Mouse (Mus musculus): ENCODE results near the gene Pde4dip. TPM values are rescaled to one million over a fixed set of nuclear protein-coding genes. Genes with fewer than 3 reads are reported as not detected.

Pde4dip gene
- polyA plus RNA-seq, 1 experiment from 2014 or later: 20.1 TPM

DNA sequence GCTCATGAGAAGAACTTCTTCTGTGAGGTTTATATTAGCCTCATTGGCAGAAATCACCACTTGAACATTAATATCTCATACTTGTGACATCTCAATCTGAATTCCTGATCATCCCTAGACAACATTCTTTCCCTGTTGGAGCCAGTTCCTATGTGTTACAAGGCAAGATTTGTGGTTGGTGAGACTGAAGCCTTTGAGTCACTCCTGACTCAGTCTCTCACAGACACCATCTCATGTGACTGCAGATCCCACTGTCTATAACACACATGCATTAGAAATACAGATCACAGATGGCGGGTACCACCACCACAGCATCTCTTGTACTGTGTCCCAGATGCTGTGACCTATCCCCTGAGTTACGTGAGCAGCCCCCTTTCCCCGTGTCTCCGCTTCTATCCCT, 60.2 kb downstream of the Pde4dip start:
- H3K9me3 ChIP-seq (ENCODE audit: low read depth, low read length): no peaks in the 10 kb centered on the region
- peaks cover 7% of the 10 kb centered on the region; the same call in 1 of the 2 replicates for H3K27me3 ChIP-seq (ENCODE audit: insufficient read depth, low read length)
- H3K9ac ChIP-seq: no peak overlapping the region
- TF ChIP-seq CTCF (IDR thresholded peaks at IDR 0.05; ENCODE audit: low read depth): no peak
- no peaks in the 10 kb centered on the region for H3K4me1 ChIP-seq (ENCODE audit: insufficient read depth)
- 85% methylated on average over 4 of the region's 4 CpGs for WGBS
- no peaks in the 10 kb centered on the region for H3K36me3 ChIP-seq (ENCODE audit: insufficient read depth)
- H3K27ac ChIP-seq (ENCODE audit: low read depth): no peak overlapping the region
- DNase-seq (no peak), ATAC-seq (ENCODE audit: insufficient read depth) (no peak)
- H3K4me2 ChIP-seq: no peak overlapping the region
- H3K4me3 ChIP-seq (ENCODE audit: low read depth, low read length): no peak overlapping the region

DNA sequence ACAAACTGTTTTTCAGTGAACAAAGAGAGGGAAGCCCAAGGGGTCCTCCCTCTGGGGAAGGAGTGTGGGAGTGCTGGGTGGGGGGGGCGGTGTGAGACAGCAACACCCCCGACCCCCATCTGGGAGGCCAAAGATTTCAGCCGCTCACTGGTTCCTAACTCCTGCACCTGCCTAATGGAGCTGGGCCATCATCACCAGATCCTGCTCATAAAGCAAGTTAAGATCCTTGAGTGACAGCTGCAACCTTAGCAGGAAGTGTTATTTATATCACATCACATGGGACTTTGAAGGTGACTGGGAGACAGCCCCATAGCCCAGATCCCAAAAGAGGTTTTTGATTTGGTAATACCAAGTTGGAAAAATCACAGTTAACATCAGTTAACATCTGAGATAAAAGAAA, 63.3 kb downstream of the Pde4dip start:
- Histone ChIP-seq H3K27me3 (ENCODE audit: insufficient read depth, low read length) (peaks cover 10% of the 10 kb centered on the region; the same call in 1 of the 2 replicates), H3K4me1 (ENCODE audit: insufficient read depth) (no peaks in the 10 kb centered on the region), H3K4me3 (ENCODE audit: low read depth, low read length) (no peak overlapping the region), H3K9ac (no peak overlapping the region), H3K9me3 (ENCODE audit: low read depth, low read length) (no peaks in the 10 kb centered on the region), H3K4me2 (peak overlapping the region; percentile 84), H3K27ac (ENCODE audit: low read depth) (no peak overlapping the region), H3K36me3 (ENCODE audit: insufficient read depth) (no peaks in the 10 kb centered on the region)
- DNase-seq (no peak), ATAC-seq (ENCODE audit: insufficient read depth) (no peak)
- 17% methylated on average over 3 of the region's 3 CpGs for WGBS
- no peak for TF ChIP-seq CTCF (IDR thresholded peaks at IDR 0.05; ENCODE audit: low read depth)

DNA sequence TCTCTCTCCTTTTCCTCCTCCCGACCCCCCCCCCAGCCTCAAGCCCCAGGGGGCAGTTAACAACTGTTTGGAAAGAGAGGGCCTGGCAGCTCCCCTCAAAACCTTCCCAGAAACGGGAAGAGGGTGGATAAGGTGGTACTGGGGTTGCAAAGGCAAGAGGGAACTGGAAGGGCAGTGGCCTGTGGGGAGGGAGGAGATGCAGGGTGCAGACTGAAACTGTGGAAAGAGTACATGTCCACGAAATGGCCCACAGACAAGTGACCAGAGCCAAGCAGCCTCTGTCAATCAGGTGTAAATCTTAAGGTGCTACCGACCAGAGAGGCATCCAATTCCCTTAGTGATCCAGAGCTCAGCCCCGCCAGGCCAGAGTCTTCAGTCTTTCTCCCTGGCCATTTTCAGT, 63.8 kb downstream of the Pde4dip start:
- TF ChIP-seq CTCF (IDR thresholded peaks at IDR 0.05; ENCODE audit: low read depth): no peak
- Histone ChIP-seq H3K4me3 (ENCODE audit: low read depth, low read length) (peak overlapping the region; percentile 42), H3K4me2 (peak overlapping the region; percentile 84), H3K36me3 (ENCODE audit: insufficient read depth) (no peaks in the 10 kb centered on the region), H3K27ac (ENCODE audit: low read depth) (no peak overlapping the region), H3K4me1 (ENCODE audit: insufficient read depth) (no peaks in the 10 kb centered on the region), H3K9me3 (ENCODE audit: low read depth, low read length) (no peaks in the 10 kb centered on the region), H3K9ac (no peak overlapping the region), H3K27me3 (ENCODE audit: insufficient read depth, low read length) (peaks cover 10% of the 10 kb centered on the region; the same call in 1 of the 2 replicates)
- peak; percentile 42; the same call in 1 of the 2 replicates for ATAC-seq (ENCODE audit: insufficient read depth)
- DNase-seq: no peak
- WGBS: 10% methylated on average over 5 of the region's 5 CpGs

DNA sequence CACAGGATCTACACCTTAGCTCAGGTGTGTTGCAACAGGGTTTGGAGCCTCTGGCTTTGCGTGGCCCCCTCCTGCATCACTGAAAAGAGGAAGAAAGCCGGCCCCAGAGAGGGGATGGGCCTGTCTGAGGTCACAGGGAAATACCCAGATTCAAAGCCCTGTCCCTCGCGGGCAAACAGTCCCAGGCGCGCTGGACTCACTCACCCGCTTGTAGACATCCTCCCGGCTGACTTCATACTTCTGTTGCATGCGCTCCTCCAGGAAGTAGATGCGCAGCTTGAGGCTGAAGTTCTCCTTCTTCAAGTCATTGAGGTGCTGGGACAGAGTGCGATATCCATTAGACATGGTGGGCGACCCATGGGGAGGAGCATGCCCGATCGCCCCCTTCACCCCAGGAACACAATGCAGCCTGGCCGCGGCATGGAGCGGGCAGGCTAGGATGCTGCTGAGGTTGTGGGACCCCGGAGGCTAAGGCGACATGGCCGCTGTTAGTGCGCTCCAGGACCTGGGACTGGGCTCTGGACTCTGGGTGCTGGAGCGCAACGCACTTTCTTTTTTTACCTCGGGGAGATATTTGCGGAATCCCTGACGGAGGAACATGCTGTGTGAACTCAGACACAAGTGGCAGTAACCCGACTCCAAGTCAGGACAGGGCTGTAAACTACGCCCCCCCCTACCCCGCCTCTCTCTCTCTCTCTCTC, 64.3 kb downstream of the Pde4dip start:
- TF ChIP-seq CTCF (IDR thresholded peaks at IDR 0.05; ENCODE audit: low read depth): no peak
- Histone ChIP-seq H3K9me3 (ENCODE audit: low read depth, low read length) (no peaks in the 10 kb centered on the region), H3K27ac (ENCODE audit: low read depth) (no peak overlapping the region), H3K4me2 (peak overlapping the region; percentile 84), H3K36me3 (ENCODE audit: insufficient read depth) (no peaks in the 10 kb centered on the region), H3K9ac (peak overlapping the region; percentile 44), H3K27me3 (ENCODE audit: insufficient read depth, low read length) (peaks cover 10% of the 10 kb centered on the region; the same call in 1 of the 2 replicates), H3K4me3 (ENCODE audit: low read depth, low read length) (peak overlapping the region; percentile 42), H3K4me1 (ENCODE audit: insufficient read depth) (no peaks in the 10 kb centered on the region)
- WGBS: 2% methylated on average over 29 of the region's 29 CpGs
- ATAC-seq (ENCODE audit: insufficient read depth) (peak; percentile 79), DNase-seq (peak; percentile 59)

DNA sequence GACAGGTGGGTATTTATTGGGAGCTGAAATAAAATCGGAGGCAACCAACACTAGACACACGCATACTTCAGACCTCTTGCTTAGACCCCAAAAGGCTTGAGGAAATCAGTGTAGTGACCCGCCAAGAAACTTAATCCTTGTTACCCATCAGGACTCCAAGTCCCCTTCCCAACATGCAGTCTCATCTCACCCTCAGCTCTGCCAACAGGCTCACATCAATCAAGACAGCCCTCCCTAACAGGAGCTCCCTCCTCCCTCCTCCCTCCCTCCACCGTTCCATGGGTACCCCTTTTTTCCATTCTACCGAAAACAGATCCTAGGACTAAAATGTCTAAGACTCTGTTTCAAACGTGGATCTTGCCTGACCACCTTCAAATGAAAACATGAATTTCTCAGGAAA, 65.1 kb downstream of the Pde4dip start:
- Histone ChIP-seq H3K9me3 (ENCODE audit: low read depth, low read length) (no peaks in the 10 kb centered on the region), H3K36me3 (ENCODE audit: insufficient read depth) (no peaks in the 10 kb centered on the region), H3K4me1 (ENCODE audit: insufficient read depth) (no peaks in the 10 kb centered on the region), H3K27me3 (ENCODE audit: insufficient read depth, low read length) (peaks cover 10% of the 10 kb centered on the region; the same call in 1 of the 2 replicates), H3K27ac (ENCODE audit: low read depth) (no peak overlapping the region), H3K4me2 (peak overlapping the region; percentile 84), H3K9ac (no peak overlapping the region), H3K4me3 (ENCODE audit: low read depth, low read length) (no peak overlapping the region; the same call in 1 of the 2 replicates)
- WGBS: 24% methylated on average over 6 of the region's 6 CpGs
- no peak for TF ChIP-seq CTCF (IDR thresholded peaks at IDR 0.05; ENCODE audit: low read depth)
- DNase-seq (no peak), ATAC-seq (ENCODE audit: insufficient read depth) (no peak)

DNA sequence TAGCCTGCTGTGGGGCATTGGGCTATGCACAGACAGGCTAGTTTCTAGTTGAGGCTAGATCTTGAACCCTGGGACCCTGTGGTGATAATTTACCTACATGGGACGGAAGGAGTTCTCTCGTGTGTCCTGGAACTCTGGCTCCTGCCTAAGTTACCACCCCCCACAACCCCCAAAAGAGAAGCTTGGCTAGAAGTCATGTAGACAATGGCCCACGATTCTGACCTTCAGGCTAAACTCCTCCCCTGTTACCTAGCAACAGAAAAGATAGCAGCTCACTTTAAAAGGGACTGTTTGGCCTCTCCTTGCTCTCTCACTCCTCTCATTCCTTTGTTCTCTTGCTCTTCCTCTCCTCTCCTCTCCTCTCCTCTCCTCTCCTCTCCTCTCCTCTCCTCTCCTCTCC, 69.5 kb downstream of the Pde4dip start:
- TF ChIP-seq CTCF (IDR thresholded peaks at IDR 0.05; ENCODE audit: low read depth): no peak
- no peak overlapping the region for H3K4me3 ChIP-seq (ENCODE audit: low read depth, low read length)
- no peaks in the 10 kb centered on the region for H3K36me3 ChIP-seq (ENCODE audit: insufficient read depth)
- DNase-seq (no peak), ATAC-seq (ENCODE audit: insufficient read depth) (no peak)
- 31% methylated on average over 3 of the region's 3 CpGs for WGBS
- peaks cover 10% of the 10 kb centered on the region; the same call in 1 of the 2 replicates for H3K27me3 ChIP-seq (ENCODE audit: insufficient read depth, low read length)
- no peaks in the 10 kb centered on the region for H3K4me1 ChIP-seq (ENCODE audit: insufficient read depth)
- H3K9ac ChIP-seq: no peak overlapping the region
- H3K9me3 ChIP-seq (ENCODE audit: low read depth, low read length): no peaks in the 10 kb centered on the region
- H3K4me2 ChIP-seq: no peak overlapping the region
- no peak overlapping the region for H3K27ac ChIP-seq (ENCODE audit: low read depth)

DNA sequence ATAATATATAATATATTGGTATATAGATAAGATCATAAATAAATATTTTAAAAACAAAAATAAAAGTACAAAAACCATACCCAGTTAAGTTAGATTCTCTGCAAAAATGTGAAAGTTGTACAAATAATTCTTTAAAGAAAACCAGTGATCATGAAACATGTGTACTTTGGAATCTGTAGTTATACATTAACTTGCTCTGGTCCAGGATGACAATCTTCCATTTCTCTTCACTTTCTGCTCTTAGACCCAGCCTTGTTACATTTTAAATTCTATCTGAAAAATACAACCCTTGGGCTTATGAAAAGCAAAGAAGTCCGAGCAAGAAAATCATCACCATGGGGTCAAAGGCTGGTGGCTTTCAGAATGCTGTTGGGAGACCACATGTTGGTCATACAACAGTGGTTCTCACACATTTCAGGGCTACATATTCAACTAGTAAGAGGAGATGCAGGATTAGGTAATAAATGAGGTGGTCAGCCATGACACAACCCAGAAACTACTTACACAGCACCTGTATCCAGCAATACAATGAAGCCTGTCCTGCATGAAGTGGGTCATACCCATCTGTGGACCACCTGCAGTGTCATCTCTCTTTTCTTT, 70.0 kb downstream of the Pde4dip start:
- Histone ChIP-seq H3K9me3 (ENCODE audit: low read depth, low read length) (no peaks in the 10 kb centered on the region), H3K4me1 (ENCODE audit: insufficient read depth) (no peaks in the 10 kb centered on the region), H3K36me3 (ENCODE audit: insufficient read depth) (no peaks in the 10 kb centered on the region), H3K27me3 (ENCODE audit: insufficient read depth, low read length) (peaks cover 5% of the 10 kb centered on the region; the same call in 1 of the 2 replicates), H3K27ac (ENCODE audit: low read depth) (no peak overlapping the region), H3K9ac (no peak overlapping the region), H3K4me3 (ENCODE audit: low read depth, low read length) (no peak overlapping the region), H3K4me2 (no peak overlapping the region)
- no peak for TF ChIP-seq CTCF (IDR thresholded peaks at IDR 0.05; ENCODE audit: low read depth)
- DNase-seq: no peak
- no peak for ATAC-seq (ENCODE audit: insufficient read depth)
- WGBS: 71% methylated on average over 1 of the region's 1 CpGs

All from lung, embryonic 14.5 days (tissue).